Mouse (Mus musculus): ENCODE data around the gene Trex1.
A peak's percentile ranks its signal among the peaks of the same experiment; 100 is the strongest.

Gene Trex1

DNA sequence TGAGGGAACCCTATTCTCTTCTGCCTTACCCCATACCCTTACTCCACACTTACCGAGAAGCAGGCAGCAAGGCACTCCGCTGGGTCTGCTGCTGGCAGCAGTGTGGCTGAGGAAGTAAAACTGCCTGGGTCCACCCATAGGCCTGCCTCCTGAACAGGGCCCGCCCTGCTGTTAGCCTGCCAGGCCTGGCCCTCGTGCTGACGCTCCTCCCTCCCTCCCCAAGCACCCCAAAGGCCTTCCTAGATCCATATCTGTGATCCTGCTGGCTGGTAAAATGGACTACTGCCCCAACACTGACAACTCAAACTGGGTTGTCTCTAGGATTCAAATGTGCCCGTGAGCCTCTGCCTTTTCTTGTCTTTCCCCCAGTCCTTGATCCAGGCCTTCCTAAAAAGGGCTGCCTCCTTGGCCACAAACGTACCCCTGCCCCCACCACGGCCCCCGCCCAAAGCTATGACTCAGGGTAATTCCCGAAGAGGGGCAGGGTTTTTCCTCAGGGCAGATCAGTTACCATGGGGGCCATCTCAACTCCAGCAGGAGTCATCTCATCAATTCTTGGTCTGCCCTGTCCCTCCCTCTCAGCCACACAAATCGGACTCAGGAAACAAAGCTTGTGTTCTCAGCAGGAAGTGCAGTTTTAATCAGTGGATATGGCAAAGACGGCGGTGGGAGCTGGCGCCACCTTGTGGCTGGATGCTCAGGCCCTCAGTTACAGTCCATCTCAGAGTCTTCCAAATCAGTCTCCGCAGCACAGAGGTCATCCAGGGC is at the start of gene Trex1:
Trex1 (minus strand) TSS at position 599 of the 768 bp plus-strand sequence.
- peak; percentile 93 to 96 for DNase-seq

DNA sequence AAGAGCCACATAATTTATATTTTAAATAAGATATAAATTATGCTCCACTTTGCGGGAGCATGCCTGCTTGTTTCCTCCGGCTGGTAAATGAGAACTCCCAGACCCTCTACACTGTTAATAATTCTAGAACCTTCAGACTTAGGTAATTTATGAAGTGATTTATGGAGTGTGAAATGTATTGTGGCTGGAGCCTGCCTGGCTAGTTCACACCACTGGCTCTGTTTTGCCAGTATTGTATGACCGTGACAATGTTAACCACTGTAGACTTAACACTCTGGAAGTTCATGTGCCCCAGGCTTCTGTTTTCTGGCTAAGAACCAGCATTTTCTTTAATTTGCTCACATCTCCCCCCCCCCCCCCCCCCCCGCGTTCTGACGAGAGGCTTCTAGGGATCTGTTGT is 47.8 kb upstream of the Trex1 start:
- DNase-seq, result no peak

DNA sequence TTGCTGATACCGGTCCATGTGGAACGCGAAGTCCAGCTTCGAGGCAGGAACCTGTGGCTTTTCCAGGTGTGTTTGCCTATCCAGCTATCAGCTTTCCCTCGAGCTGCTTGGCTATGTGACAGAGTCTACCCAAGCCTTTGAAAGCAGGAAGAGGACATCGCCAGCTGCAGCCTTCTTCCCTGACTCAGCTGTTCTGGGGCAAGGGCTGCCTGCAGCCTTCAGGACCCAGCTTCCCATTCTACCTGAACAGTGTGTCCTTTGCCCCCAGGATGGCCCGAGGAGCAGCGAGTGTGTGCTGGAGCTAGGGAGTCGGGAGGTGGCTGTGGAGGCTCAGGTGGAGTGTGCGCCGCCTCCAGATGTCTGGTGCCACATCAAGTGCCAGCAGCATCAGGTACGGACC is 46.1 kb upstream of the Trex1 start:
- DNase-seq, result no peak

GRCm38 (mm10) chr9:109105011-109105410 is 45.5 kb upstream of the Trex1 start:
- DNase-seq, result peak; percentile 50 to 66

DNA sequence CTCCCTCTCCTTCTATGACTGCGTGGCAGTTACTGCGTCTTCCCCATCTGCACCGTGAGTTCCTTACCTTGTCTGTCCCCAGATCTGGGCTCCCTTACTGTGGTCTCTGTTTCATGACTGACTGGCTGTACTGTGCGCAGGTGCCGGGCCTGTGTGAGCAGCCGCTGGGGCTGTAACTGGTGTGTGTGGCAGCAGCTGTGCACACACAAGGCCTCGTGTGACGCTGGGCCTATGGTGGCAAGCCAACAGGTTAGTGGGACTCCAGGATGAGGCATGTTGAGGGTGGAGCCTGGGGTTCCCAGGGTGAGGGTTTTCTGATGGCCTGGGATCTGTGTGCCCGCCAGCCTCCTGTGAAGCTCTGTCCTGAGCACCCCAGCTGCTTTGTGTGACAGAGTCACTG is 44.5 kb upstream of the Trex1 start:
- no peak for DNase-seq

DNA sequence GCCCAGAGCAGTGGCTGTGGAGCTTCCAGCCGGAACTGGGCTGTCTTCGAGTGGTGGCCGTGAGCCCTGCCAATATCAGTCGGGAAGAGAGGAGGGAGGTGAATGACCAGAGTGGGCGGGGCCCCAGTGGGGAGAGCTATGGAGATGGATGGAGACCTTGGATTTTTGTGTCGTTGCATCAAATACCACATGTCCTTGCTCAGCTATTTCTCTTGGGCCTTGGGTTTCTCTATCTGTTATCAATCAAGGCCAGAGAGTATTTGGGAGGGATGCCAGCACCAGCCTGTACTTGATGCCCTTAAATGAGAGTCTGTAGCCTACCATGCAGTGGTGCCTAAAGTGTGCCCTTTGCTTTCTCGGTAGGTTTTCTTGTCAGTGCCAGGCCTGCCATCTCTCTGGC is 43.7 kb upstream of the Trex1 start:
- DNase-seq, result peak in 1 of 2 experiments; percentile 27

GRCm38 (mm10) chr9:109102541-109102940 is 43.0 kb upstream of the Trex1 start:
- no peak for DNase-seq

DNA sequence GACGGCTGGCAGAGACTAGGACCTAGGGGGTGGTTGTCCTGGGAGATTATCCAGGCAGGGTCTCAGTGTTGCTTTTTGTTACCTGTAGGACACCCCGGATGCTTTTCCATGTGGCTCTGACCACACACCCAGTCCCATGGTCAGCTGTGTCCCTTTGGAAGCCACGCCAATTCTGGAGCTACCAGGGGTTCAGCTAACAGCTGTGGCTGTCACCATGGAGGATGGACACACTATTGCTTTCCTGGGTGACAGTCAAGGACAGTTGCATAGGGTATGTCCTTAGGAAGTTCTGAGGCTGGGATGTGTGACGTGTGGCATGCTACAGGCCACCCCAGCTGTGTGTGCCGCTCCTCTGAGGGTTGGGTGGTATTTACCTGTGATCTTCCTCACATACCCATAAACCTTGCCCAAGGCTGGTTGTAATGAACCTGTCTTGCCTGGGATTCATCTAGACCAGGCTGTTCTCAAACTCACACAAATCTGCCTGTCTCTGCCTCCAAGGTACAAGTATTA is 42.5 kb upstream of the Trex1 start:
- no peak for DNase-seq

- DNase-seq, result no peak
Observed at GRCm38 (mm10) chr9:109100307-109100928, 40.9 kb upstream of the Trex1 start.

DNA sequence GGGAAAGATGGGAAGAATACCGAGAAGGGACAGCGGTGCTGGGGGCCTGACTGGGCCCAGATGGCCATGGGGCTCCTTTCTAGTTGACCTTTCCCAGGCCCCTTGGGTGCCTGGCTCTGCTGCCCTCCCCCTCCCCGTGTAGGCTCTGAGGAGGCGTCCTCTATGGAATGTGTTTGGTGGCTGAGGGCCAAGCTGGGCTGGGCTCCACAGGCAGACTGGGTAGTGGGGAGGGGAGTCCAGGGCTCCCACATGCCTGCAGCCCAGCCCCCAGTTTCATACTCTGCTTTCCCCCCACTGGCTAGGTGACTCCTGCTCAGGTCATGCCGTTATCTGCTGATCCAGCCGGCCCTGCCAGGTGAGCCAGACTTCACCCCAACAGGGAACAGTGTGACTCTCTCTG is 39.4 kb upstream of the Trex1 start:
- peak; percentile 47 to 70 for DNase-seq

- DNase-seq, result no peak
Observed at GRCm38 (mm10) chr9:109098366-109098765, 38.8 kb upstream of the Trex1 start.

DNA sequence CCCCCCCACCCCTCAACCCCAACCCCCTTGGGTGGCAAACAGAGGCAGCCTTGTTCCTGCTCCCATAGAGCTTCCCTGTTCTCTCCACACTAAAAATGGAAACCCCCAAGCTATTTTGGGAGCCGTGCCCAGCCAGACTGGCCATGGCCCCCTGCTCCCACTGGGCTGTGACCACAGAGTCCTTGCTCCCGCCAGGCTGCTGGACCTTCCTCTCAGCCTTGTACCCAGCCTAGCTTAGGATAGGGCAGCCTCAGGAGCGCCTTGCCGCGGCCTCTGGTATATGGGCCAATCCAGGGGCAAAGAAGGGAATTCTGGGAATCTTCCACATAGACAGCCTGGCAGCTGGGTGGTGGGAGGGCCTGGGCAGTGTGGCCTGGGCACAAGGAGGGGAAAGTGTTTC is 38.3 kb upstream of the Trex1 start:
- peak; percentile 68 to 80 for DNase-seq

DNA sequence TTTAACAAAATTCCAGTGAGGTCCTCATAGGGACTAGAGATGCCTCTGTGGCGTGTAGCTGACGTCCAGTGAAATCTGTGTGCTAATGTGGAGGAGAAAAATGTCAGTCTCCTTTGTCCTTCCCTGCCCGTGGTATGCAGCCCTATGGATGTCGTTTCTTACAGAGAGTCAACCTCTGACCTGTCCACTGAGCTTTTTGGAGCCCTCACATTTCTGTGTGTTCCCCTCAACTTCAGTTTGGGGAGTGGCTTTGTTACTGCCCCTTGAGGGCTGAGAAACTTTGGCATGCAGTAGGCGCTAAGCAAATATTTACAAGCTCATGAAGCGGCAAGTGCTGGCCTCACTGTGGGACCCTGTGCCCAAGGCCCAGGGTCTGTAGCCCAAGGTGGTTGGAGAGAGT is 37.8 kb upstream of the Trex1 start:
- no peak for DNase-seq

- DNase-seq, result no peak
Observed at GRCm38 (mm10) chr9:109096856-109097255, 37.3 kb upstream of the Trex1 start.

DNA sequence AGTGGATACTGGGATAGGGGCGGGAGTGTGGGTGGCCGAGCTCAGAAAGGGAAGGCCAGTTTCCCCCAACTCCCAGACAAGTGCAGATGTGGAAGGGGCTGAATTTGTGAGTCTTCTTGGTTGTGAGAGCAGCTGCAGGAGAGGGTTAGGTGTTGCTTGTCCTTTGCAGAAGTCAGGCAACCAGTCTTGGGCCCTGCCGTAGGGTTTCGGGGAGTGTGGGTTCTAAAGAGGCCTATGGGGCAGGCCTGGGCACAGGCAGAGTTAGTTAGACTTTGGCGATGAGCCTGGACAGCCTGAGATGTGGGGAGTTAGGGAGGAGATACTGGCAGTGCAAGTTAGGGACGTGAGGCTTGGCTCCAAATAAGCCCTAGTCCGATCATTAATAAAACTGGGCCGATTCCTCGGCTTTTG is 36.7 kb upstream of the Trex1 start:
- DNase-seq, result peak; percentile 53 to 57

- DNase-seq, result peak; percentile 86 to 91
Observed at GRCm38 (mm10) chr9:109095137-109095982, 35.8 kb upstream of the Trex1 start, which contains the start of gene Plxnb1. Gene Plxnb1, plus strand, starts transcription at chr9:109095389.

- DNase-seq, result no peak
Observed at GRCm38 (mm10) chr9:109094553-109095136, 35.1 kb upstream of the Trex1 start.

DNA sequence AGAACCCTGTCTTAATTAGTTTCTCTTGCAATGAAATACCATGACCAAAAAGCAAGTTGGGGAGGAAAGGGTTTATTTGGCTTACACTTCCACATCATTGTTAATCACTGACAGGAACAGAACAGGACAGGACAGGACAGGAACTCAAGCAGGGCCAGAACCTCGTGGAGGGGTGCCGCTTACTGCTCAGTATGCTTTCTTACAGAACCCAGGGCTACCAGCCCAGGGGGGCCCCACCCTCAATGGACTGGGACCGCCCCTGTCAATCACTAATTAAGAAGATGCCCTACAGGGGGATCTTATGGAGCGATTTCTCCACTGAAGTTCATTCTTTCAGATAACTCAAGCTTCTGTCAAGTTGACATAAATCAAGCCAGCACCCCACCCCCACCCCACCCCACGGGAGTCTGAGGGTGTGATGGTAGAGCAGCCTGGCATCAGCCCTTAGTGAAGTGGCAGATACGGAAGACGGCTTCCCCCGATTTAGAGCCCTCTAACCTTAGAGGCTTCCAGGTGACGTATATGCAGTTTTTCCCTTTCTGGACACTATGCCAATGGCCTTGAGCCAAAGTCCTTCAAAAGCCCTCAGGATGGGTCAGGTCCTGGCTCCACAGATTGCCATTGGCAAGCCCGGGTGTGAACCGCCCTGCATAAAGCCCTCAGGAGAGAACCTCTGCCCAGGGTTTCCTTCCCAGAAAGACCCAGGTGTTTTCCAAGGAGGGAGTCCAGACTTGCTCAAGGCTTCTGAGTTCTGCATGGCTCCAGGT is 34.4 kb upstream of the Trex1 start:
- peak; percentile 51 to 57 for DNase-seq

- no peak for DNase-seq
Observed at GRCm38 (mm10) chr9:109092799-109093198, 33.3 kb upstream of the Trex1 start.

- DNase-seq, result no peak
Observed at GRCm38 (mm10) chr9:109091802-109092201, 32.3 kb upstream of the Trex1 start.

DNA sequence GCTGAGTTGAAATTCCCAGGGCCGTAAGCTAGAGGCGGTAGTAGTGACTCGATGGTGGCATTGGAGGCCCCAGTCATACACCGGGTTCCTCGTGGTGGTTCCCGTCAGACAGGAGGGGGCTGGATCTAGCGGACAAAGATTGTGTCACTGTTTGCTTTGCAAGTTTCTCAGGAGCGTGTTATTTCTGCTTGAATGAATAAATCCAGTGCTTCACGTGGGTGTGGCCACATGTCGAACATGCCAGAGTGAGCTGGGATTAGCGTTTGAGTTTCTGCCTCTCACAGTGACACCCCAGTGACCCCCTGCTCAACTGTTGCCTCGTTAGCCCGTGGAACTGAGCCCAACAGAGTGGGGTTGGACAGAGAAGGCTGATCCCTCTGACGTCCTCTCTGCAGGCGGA is 30.9 kb upstream of the Trex1 start:
- DNase-seq, result no peak

DNA sequence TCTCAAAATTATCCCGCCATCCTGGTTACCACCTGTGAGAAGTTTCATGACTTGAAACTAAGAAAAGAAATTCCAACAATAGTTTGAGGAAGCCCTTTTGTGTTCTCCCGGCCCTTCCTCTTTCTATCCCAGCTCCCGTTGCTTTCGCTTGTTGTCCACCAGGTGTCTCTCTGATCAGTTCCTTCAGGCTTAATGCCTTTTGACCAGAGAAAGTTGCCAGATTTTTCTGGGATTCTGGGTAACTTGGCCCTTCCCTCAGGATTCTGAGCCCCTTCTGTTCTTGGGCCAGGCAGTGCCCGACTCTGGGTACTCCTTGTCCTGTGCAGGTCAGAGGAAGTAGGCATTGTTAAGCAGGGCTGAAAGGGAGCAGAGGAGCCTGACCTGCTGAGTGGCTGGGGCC is 28.5 kb upstream of the Trex1 start:
- peak; percentile 83 to 89 for DNase-seq

All from cerebellum, postnatal 10 days (tissue).